Mouse (Mus musculus): Measurements from ENCODE around the gene Irgm1.
"Not testable (repeated sequence)": the region's sequence is repeated elsewhere in the genome, so short reads cannot be mapped to it uniquely, and the experiment has no call there.

- TF ChIP-seq CTCF (IDR thresholded peaks at IDR 0.05; ENCODE audit: borderline replicate concordance, control insufficient read depth, extremely low read depth, insufficient read depth, low read length, poor library complexity); POLR2A (IDR thresholded peaks at IDR 0.05; ENCODE audit: control insufficient read depth, extremely low read depth, insufficient read depth, low read length, poor library complexity): not testable (repeated sequence)
These were observed 25.1 kb downstream of the Irgm1 start for GRCm38 (mm10) chr11:48846362-48846761.

Measured in thymus, adult 2 months (tissue).